Mouse (Mus musculus): ENCODE measurements around the gene Klf8. TPM values are rescaled to one million over a fixed set of nuclear protein-coding genes. Genes with fewer than 3 reads are reported as not detected.

The Klf8 gene
- total RNA-seq, 2 experiments from 2014 or later = 0.45 to 0.90 TPM

- no peak for DNase-seq
Observed at GRCm38 (mm10) chrX:153439573-153439972, 202.3 kb downstream of the Klf8 start.

GRCm38 (mm10) chrX:153440018-153440417 lies 202.8 kb downstream of the Klf8 start:
- no peak for DNase-seq

Other genes with a start within 250 kb of the Klf8 start
- gene Usp51, start 231.0 kb upstream of the Klf8 start, total RNA-seq (2021) = under 1 TPM; 0.43 to 0.60 TPM
- gene Mageh1, start 199.9 kb upstream of the Klf8 start, total RNA-seq (2021) = 10 to 100 TPM; 21.9 to 24.8 TPM
- gene Foxr2, start 118.7 kb upstream of the Klf8 start, total RNA-seq (2021) = not detected
- 1 to 10 TPM; 2.7 to 3.4 TPM for gene Rragb, start 97.5 kb upstream of the Klf8 start, total RNA-seq (2021)